Mouse (Mus musculus): ENCODE measurements around the gene Bloc1s3.

Bloc1s3 gene

GRCm38 (mm10) chr7:19455186-19455585 is 53.0 kb downstream of the Bloc1s3 start:
- DNase-seq (ENCODE audit: low spot score): no peak

All from yolk sac, embryonic 10.5 days (tissue).